Mouse (Mus musculus) yolk sac, embryonic 10.5 days (tissue): ENCODE data around the gene Mlf1.

Experiments
- DNase-seq: peaks from one replicate; pipeline ENCODE4 v3.0.0-alpha.2; 2017; ENCODE audit warnings: low spot score

The Mlf1 gene

GRCm38 (mm10) chr3:67373872-67374271 lies at the start of gene Mlf1:
Gene Mlf1, plus strand, starts transcription at chr3:67374097.
- DNase-seq = peak; percentile 87

GRCm38 (mm10) chr3:67339558-67339957 lies 34.3 kb upstream of the Mlf1 start:
- no peak for DNase-seq

GRCm38 (mm10) chr3:67340921-67341320 lies 33.0 kb upstream of the Mlf1 start:
- DNase-seq = no peak

- no peak for DNase-seq
Measured at GRCm38 (mm10) chr3:67343004-67343662, 30.8 kb upstream of the Mlf1 start.

- DNase-seq = peak; percentile 13
Measured at GRCm38 (mm10) chr3:67344599-67344998, 29.3 kb upstream of the Mlf1 start.

- DNase-seq = no peak
Measured at GRCm38 (mm10) chr3:67346674-67347073, 27.2 kb upstream of the Mlf1 start.

GRCm38 (mm10) chr3:67351406-67352127 lies 22.3 kb upstream of the Mlf1 start:
- no peak for DNase-seq

- DNase-seq = no peak
Measured at GRCm38 (mm10) chr3:67352128-67352762, 21.7 kb upstream of the Mlf1 start.

GRCm38 (mm10) chr3:67352763-67353149 lies 21.1 kb upstream of the Mlf1 start:
- no peak for DNase-seq

GRCm38 (mm10) chr3:67358376-67358775 lies 15.5 kb upstream of the Mlf1 start:
- DNase-seq = no peak

GRCm38 (mm10) chr3:67366087-67366892 lies 7.6 kb upstream of the Mlf1 start:
- DNase-seq = no peak

- no peak for DNase-seq
Measured at GRCm38 (mm10) chr3:67367481-67367880, 6.4 kb upstream of the Mlf1 start.

- no peak for DNase-seq
Measured at GRCm38 (mm10) chr3:67369407-67370079, 4.4 kb upstream of the Mlf1 start.

- DNase-seq = no peak
Measured at GRCm38 (mm10) chr3:67372194-67372593, 1.7 kb upstream of the Mlf1 start.

- DNase-seq = no peak
Measured at GRCm38 (mm10) chr3:67372781-67373180, 1.1 kb upstream of the Mlf1 start.

GRCm38 (mm10) chr3:67374360-67374778 lies 472 bp downstream of the Mlf1 start:
- DNase-seq = no peak

- no peak for DNase-seq
Measured at GRCm38 (mm10) chr3:67375063-67375462, 1.2 kb downstream of the Mlf1 start, which contains the start of gene Gm17402. Gene Gm17402, minus strand, starts transcription at chr3:67375163.

GRCm38 (mm10) chr3:67378215-67378614 lies 4.3 kb downstream of the Mlf1 start:
- no peak for DNase-seq

GRCm38 (mm10) chr3:67429338-67429998 lies 55.6 kb downstream of the Mlf1 start:
- no peak for DNase-seq

- DNase-seq = peak; percentile 84
Measured at GRCm38 (mm10) chr3:67429999-67430380, 56.1 kb downstream of the Mlf1 start, which contains the start of gene Gfm1. Gene Gfm1, plus strand, starts transcription at chr3:67430096.

GRCm38 (mm10) chr3:67434011-67434410 lies 60.1 kb downstream of the Mlf1 start:
- no peak for DNase-seq
